Mouse (Mus musculus) CH12.LX (cell line): ENCODE results near the gene Psmd14. TPM values are rescaled to one million over a fixed set of nuclear protein-coding genes. Genes with fewer than 3 reads are reported as not detected.

Experiments used
- DNase-seq: peaks from one replicate; pipeline ENCODE4 v3.0.0-alpha.2; 2013; ENCODE audit errors: extremely low read depth
- H3K27ac ChIP-seq: 2 replicates; pipeline ENCODE4 v1.5.1; 2012; ENCODE audit warnings: low read depth, mild to moderate bottlenecking, control low read depth, moderate library complexity; ENCODE audit not compliant: insufficient read depth
- H3K27me3 ChIP-seq: replicated peaks from 2 replicates; pipeline ENCODE3; 2012; ENCODE audit warnings: inconsistent platforms
- H3K36me3 ChIP-seq, 2 experiments: replicated peaks in 1 of 2; 2 replicates each; pipeline versions ENCODE3 to v1.6.1; 2012; ENCODE audit warnings: inconsistent platforms in 1 of 2, low read length in 1 of 2, mild to moderate bottlenecking in 1 of 2, mixed read lengths in 1 of 2, moderate library complexity in 1 of 2; ENCODE audit not compliant: control insufficient read depth in 1 of 2, insufficient read depth in 1 of 2
- H3K4me1 ChIP-seq, 2 experiments: 2 replicates each; pipeline ENCODE4 v1.6.1; 2012; ENCODE audit warnings: inconsistent platforms in 1 of 2, moderate library complexity in 1 of 2; ENCODE audit not compliant: insufficient read depth in 2 of 2, control insufficient read depth in 1 of 2
- H3K4me2 ChIP-seq: 2 replicates; pipeline ENCODE4 v1.6.1; 2012; ENCODE audit warnings: low read depth, mild to moderate bottlenecking, control low read depth; ENCODE audit not compliant: poor library complexity, insufficient read depth, severe bottlenecking
- H3K4me3 ChIP-seq, 3 experiments: fragments of 150-350 bp in 1 of 3; sonication (generic) in 1 of 3; replicated peaks in 1 of 3; 2 replicates each; pipeline versions ENCODE3 to v1.5.1; 2011 to 2012; ENCODE audit warnings: low read depth in 2 of 3, low read length in 2 of 3, mild to moderate bottlenecking in 2 of 3, moderate library complexity in 2 of 3, control low read depth in 1 of 3, improper control_type of control experiment in 1 of 3, inconsistent platforms in 1 of 3, mixed read lengths in 1 of 3; ENCODE audit not compliant: poor library complexity in 1 of 3
- H3K79me2 ChIP-seq: replicated peaks from 2 replicates; pipeline ENCODE4 v1.6.1; 2012; ENCODE audit warnings: mild to moderate bottlenecking, moderate library complexity; ENCODE audit not compliant: control insufficient read depth, poor library complexity, insufficient read depth, severe bottlenecking; ENCODE audit errors: extremely low read depth
- H3K9ac ChIP-seq: 2 replicates; pipeline ENCODE4 v1.6.1; 2012; ENCODE audit warnings: low read depth, mild to moderate bottlenecking, control low read depth, moderate library complexity; ENCODE audit not compliant: insufficient read depth
- H3K9me3 ChIP-seq: replicated peaks from 2 replicates; pipeline ENCODE3; 2012; ENCODE audit warnings: low read length, inconsistent platforms, mixed read lengths
- BHLHE40 ChIP-seq: IDR thresholded peaks from 2 replicates; pipeline ENCODE4 v1.6.1; 2011; ENCODE audit warnings: mild to moderate bottlenecking, low read depth, low read length, improper control_type of control experiment
- CHD1 ChIP-seq: IDR thresholded peaks from 2 replicates; pipeline ENCODE4 v1.6.1; 2012; ENCODE audit warnings: low read depth, low read length, improper control_type of control experiment, inconsistent platforms
- E2F4 ChIP-seq: IDR thresholded peaks from 2 replicates; pipeline ENCODE4 v1.6.1; 2011; ENCODE audit warnings: low read depth, low read length, improper control_type of control experiment; ENCODE audit not compliant: insufficient replicate concordance
- ELF1 ChIP-seq: IDR thresholded peaks from 2 replicates; pipeline ENCODE4 v1.6.1; 2014; ENCODE audit warnings: low read depth, mild to moderate bottlenecking, inconsistent platforms, low read length, improper control_type of control experiment
- GABPA ChIP-seq: IDR thresholded peaks from 2 replicates; pipeline ENCODE4 v1.6.1; 2012; ENCODE audit warnings: low read depth, low read length, improper control_type of control experiment, inconsistent platforms; ENCODE audit not compliant: insufficient replicate concordance
- HCFC1 ChIP-seq: IDR thresholded peaks from 2 replicates; pipeline ENCODE4 v1.6.1; 2012; ENCODE audit warnings: low read depth, mild to moderate bottlenecking, inconsistent platforms, low read length, improper control_type of control experiment
- JUN ChIP-seq: IDR thresholded peaks from 2 replicates; pipeline ENCODE4 v1.6.1; 2011; ENCODE audit warnings: low read depth, mild to moderate bottlenecking, low read length, improper control_type of control experiment, moderate library complexity; ENCODE audit not compliant: insufficient read depth
- MAX ChIP-seq: IDR thresholded peaks from 2 replicates; pipeline ENCODE4 v1.6.1; 2011; ENCODE audit warnings: low read length, improper control_type of control experiment
- MAZ ChIP-seq: IDR thresholded peaks from 2 replicates; pipeline ENCODE4 v1.6.1; 2012; ENCODE audit warnings: low read depth, mild to moderate bottlenecking, inconsistent platforms, low read length, improper control_type of control experiment, moderate library complexity
- MEF2A ChIP-seq: IDR thresholded peaks from 2 replicates; pipeline ENCODE4 v1.6.1; 2014; ENCODE audit warnings: low read depth, mild to moderate bottlenecking, inconsistent platforms, low read length, improper control_type of control experiment, borderline replicate concordance
- MYC ChIP-seq: IDR thresholded peaks from 2 replicates; pipeline ENCODE4 v1.6.1; 2011; ENCODE audit warnings: low read depth, mild to moderate bottlenecking, improper control_type of control experiment, low read length
- PAX5 ChIP-seq: IDR thresholded peaks from 2 replicates; pipeline ENCODE4 v1.6.1; 2012; ENCODE audit warnings: low read length, inconsistent platforms, mixed read lengths
- POLR2A ChIP-seq: IDR thresholded peaks from 2 replicates; pipeline ENCODE4 v1.6.1; 2011; ENCODE audit warnings: low read depth, mild to moderate bottlenecking, improper control_type of control experiment, low read length
- POLR2AphosphoS2 ChIP-seq: IDR thresholded peaks from 2 replicates; pipeline ENCODE4 v1.6.1; 2011; ENCODE audit warnings: low read depth, low read length, improper control_type of control experiment
- RAD21 ChIP-seq: IDR thresholded peaks from 2 replicates; pipeline ENCODE4 v1.6.1; 2011; ENCODE audit warnings: low read depth, mild to moderate bottlenecking, low read length, improper control_type of control experiment, moderate library complexity
- RCOR1 ChIP-seq: conservative IDR thresholded peaks from 2 replicates; pipeline ENCODE4 v1.6.1; 2012; ENCODE audit warnings: low read depth, mild to moderate bottlenecking, inconsistent platforms, low read length, improper control_type of control experiment
- SIN3A ChIP-seq: IDR thresholded peaks from 2 replicates; pipeline ENCODE4 v1.6.1; 2012; ENCODE audit warnings: low read length, improper control_type of control experiment, inconsistent platforms
- SMC3 ChIP-seq: IDR thresholded peaks from 2 replicates; pipeline ENCODE4 v1.6.1; 2011; ENCODE audit warnings: low read depth, low read length, improper control_type of control experiment
- TBP ChIP-seq: conservative IDR thresholded peaks from 2 replicates; pipeline ENCODE4 v1.6.1; 2011; ENCODE audit warnings: low read depth, low read length, improper control_type of control experiment
- TCF12 ChIP-seq: IDR thresholded peaks from 2 replicates; pipeline ENCODE4 v1.6.1; 2014; ENCODE audit warnings: low read depth, mild to moderate bottlenecking, inconsistent platforms, low read length, improper control_type of control experiment
- UBTF ChIP-seq: IDR thresholded peaks from 2 replicates; pipeline ENCODE4 v1.6.1; 2012; ENCODE audit warnings: low read depth, mild to moderate bottlenecking, inconsistent platforms, low read length, improper control_type of control experiment, moderate library complexity
- ZKSCAN1 ChIP-seq: IDR thresholded peaks from 2 replicates; pipeline ENCODE4 v1.6.1; 2012; ENCODE audit warnings: low read depth, inconsistent platforms, low read length, improper control_type of control experiment, borderline replicate concordance
- ZMIZ1 ChIP-seq: IDR thresholded peaks from 2 replicates; pipeline ENCODE4 v1.6.1; 2012; ENCODE audit warnings: low read depth, mild to moderate bottlenecking, inconsistent platforms, low read length, improper control_type of control experiment
- ZNF384 ChIP-seq: IDR thresholded peaks from 2 replicates; pipeline ENCODE4 v1.6.1; 2012; ENCODE audit warnings: low read depth, low read length, improper control_type of control experiment, inconsistent platforms
- dilution Hi-C: fragments of 300-500 bp; cut with MboI; formaldehyde crosslinking; loops from 2 replicates; pipeline ENCODE4 v1.14.3; 2020; ENCODE audit warnings: low sequenced_read_pairs; ENCODE audit not compliant: extremely low pct_unique_long_range_greater_than_20kb, extremely low pct_ligation_motif_present
- in situ Hi-C: fragments of 300-500 bp; cut with MboI; formaldehyde crosslinking; loops from 3 replicates; pipeline ENCODE4 v1.14.3; 2019; ENCODE audit warnings: low sequenced_read_pairs, low pct_ligation_motif_present, low pct_unique_long_range_greater_than_20kb, mixed read lengths
- polyA plus RNA-seq: library from polyadenylated mRNA; unstranded; fragments of >175 nt; gene quantifications from 2 replicates; pipeline ENCODE4 v1.2.1, GENCODE M21; 2012; ENCODE audit warnings: low read depth; ENCODE audit not compliant: insufficient read length
- total RNA-seq, 2 experiments: library from RNA; depleted of rRNA; stranded (reverse); fragments of 300-350 nt in 1 of 2; fragments of >200 nt in 1 of 2; gene quantifications; 2 replicates each; pipeline ENCODE4 v1.2.3; 2012 to 2014

Psmd14 gene
- total and polyA plus RNA-seq, 3 experiments: 159 to 418 (median 267) TPM

DNA sequence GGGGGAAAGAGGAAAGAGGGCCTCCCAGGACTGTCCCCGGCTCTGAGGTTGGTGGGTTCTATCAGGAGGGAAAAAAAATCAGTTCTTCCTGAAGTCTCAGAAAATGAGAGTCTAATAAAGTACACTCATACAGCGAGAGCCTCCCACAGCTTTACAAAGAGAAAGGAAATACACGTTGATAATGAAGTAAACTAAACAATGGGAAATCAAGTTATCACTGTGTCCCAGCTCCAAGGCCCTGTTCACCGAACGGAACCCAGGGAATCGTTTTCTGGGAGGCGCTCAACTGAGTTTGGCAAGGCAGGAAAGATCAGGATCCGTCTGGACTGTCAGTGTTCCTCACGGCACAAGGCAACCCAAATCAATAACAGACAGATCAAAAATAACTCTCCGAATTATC is 48.7 kb upstream of the Psmd14 start:
- in situ Hi-C loops (loop anchor here (10.0 to 25.0 kb wide), 2 partner anchors 292 to 949 kb away; no protein-coding TSS in a partner anchor), dilution Hi-C loops (no loop called here)
- TF ChIP-seq UBTF (no peak), MEF2A (no peak), MAX (no peak), SMC3 (no peak), SIN3A (no peak), ZMIZ1 (no peak), ELF1 (no peak), MYC (no peak), TBP (no peak), E2F4 (no peak), POLR2A (no peak), CHD1 (no peak), RCOR1 (no peak), JUN (no peak), MAZ (no peak), BHLHE40 (no peak), PAX5 (no peak), GABPA (no peak)
- no peaks in the 10 kb centered on the region for H3K79me2 ChIP-seq
- no peak overlapping the region for H3K9ac ChIP-seq
- H3K4me3 ChIP-seq: no peak overlapping the region
- no peaks in the 10 kb centered on the region for H3K4me1 ChIP-seq
- H3K27ac ChIP-seq: no peak overlapping the region
- no peaks in the 10 kb centered on the region for H3K36me3 ChIP-seq
- no peaks in the 10 kb centered on the region for H3K27me3 ChIP-seq
- H3K4me2 ChIP-seq: no peak overlapping the region
- H3K9me3 ChIP-seq: no peaks in the 10 kb centered on the region
- DNase-seq: no peak

DNA sequence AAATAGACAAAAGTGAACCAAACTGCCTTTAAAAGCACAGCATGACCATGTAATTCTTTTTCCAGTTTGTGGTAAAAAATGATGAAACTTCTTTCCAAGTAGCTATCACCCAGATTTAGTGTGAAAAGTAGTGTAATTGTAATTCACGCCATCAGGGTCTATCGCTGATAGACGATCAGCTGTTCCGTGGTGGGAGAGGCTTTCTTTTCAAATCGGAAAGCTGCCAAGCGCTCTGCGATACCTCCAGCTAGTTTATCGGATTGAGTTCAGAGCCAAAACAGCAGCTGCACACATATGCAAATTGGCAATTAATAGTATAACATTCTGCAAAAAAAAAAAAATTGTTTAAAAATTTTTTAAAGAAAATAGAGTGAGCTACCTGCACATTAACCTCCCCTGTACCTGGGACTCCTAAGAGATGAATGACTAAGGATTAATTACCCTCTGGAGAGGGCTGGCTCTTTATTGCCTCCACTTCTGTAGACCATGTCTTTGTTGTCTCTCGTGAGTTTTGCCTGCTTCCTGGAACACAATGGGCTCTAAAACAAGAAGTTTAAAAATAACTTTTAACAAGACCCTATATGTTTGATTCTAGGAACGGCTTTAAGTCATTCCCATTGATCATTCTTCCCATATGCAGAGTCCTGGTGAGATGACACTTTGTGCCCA is 47.8 kb upstream of the Psmd14 start:
- Histone ChIP-seq H3K9me3 (no peaks in the 10 kb centered on the region), H3K4me1 (no peaks in the 10 kb centered on the region), H3K79me2 (no peaks in the 10 kb centered on the region), H3K4me2 (no peak overlapping the region), H3K27me3 (no peaks in the 10 kb centered on the region), H3K9ac (no peak overlapping the region), H3K27ac (no peak overlapping the region), H3K36me3 (no peaks in the 10 kb centered on the region), H3K4me3 (no peak overlapping the region)
- TF ChIP-seq RAD21 (no peak), POLR2AphosphoS2 (no peak), HCFC1 (no peak), ZKSCAN1 (no peak), TCF12 (no peak), SMC3 (no peak), PAX5 (no peak), ZNF384 (no peak), BHLHE40 (no peak)
- DNase-seq: no peak
- in situ Hi-C loops (loop anchor here (10.0 to 25.0 kb wide), 2 partner anchors 291 to 949 kb away; no protein-coding TSS in a partner anchor), dilution Hi-C loops (no loop called here)
